Mouse (Mus musculus) liver, adult 2 months (tissue): ENCODE measurements around the gene Defb26.

Experiments used
- CTCF ChIP-seq: fragments of 200-500 bp; IDR thresholded peaks from 2 replicates; pipeline ENCODE4 v1.5.1; 2011; ENCODE audit warnings: low read depth, low read length, control low read depth
- POLR2A ChIP-seq: fragments of 200-500 bp; IDR thresholded peaks from 2 replicates; pipeline ENCODE4 v1.6.1; 2011; ENCODE audit warnings: low read length, control low read depth; ENCODE audit not compliant: insufficient read depth; ENCODE audit errors: extremely low read depth

GRCm38 (mm10) chr2:152516084-152516483 is 4.6 kb upstream of the Defb26 start:
- TF ChIP-seq CTCF, result no peak
- TF ChIP-seq POLR2A, result no peak
